ENCODE assay signal across 1 mouse cellular context in the genomic region with DNA sequence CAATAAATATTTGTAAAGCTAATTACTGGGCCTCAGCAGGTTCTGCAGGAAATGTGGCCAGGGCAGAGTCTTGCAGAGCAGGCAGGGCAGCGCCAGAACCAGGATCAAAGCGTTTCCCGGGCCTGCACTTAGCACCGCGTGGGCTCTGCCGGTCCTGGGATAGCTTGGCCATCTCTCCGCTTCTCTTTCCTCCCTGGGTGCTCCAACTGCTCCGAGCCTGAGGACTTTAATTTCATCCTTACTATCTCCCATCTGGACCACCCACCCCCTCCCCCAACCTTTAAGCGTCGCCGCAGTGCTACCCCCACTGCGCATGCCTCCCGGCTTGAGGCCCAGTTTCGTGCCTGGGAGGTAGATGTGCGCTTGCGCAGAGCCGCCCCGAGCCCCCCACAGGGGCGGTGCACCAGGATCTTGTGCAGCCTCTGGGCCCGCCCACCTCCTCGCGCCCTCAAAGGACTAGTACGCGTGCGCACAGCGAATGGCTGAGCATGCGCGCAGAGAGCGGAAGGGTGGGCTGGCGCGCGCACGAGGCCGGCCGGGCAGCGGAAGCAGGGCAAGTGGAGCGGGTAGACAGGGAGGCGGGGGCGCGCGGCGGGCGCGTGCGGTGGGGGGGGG.
TF ChIP-seq lines count a peak whose summit lies in the region.

Smarca4 (plus strand) TSS at position 553 of the 615 bp plus-strand sequence.

TF ChIP-seq in CH12.LX, 34 proteins besides CTCF, POLR2A, EP300 and RAD21 (continued from another document):
- no peak for TF ChIP-seq POLR2AphosphoS2 (IDR thresholded peaks at IDR 0.05; ENCODE audit: low read depth, low read length)
- TF ChIP-seq E2F4 (IDR thresholded peaks at IDR 0.05; ENCODE audit: insufficient replicate concordance, low read depth, low read length) = no peak
- no peak for TF ChIP-seq SMC3 (IDR thresholded peaks at IDR 0.05; ENCODE audit: low read depth, low read length)
- no peak for TF ChIP-seq CHD1 (IDR thresholded peaks at IDR 0.05; ENCODE audit: low read depth, low read length)
- TF ChIP-seq ZC3H11A (IDR thresholded peaks at IDR 0.05; ENCODE audit: low read depth, low read length) = no peak
- no peak for TF ChIP-seq GABPA (IDR thresholded peaks at IDR 0.05; ENCODE audit: insufficient replicate concordance, low read depth, low read length)
- peak; percentile 88 for TF ChIP-seq TBP (conservative IDR thresholded peaks at IDR 0.05; ENCODE audit: low read depth, low read length)
- TF ChIP-seq HCFC1 (IDR thresholded peaks at IDR 0.05; ENCODE audit: low read depth, low read length) = peak; percentile 62
- TF ChIP-seq MXI1 (IDR thresholded peaks at IDR 0.05; ENCODE audit: low read depth, low read length) = peak; percentile 22
- peak; percentile 81 for TF ChIP-seq ELF1 (IDR thresholded peaks at IDR 0.05; ENCODE audit: low read depth, low read length)
- TF ChIP-seq CHD2 (IDR thresholded peaks at IDR 0.05; ENCODE audit: low read length) = peak; percentile 89
- TF ChIP-seq BHLHE40 (IDR thresholded peaks at IDR 0.05; ENCODE audit: low read depth, low read length) = peak; percentile 54; the same call in 1 of the 2 replicates
- no peak for TF ChIP-seq ZNF384 (IDR thresholded peaks at IDR 0.05; ENCODE audit: low read depth, low read length)
- no peak for TF ChIP-seq PAX5 (IDR thresholded peaks at IDR 0.05; ENCODE audit: low read length)
- no peak for TF ChIP-seq ZKSCAN1 (IDR thresholded peaks at IDR 0.05; ENCODE audit: borderline replicate concordance, low read depth, low read length)
- TF ChIP-seq MYC (IDR thresholded peaks at IDR 0.05; ENCODE audit: low read depth, low read length) = peak; percentile 66
TF ChIP-seq in CH12.LX: peak in this region for 13.
